Mouse (Mus musculus) hindbrain, postnatal 0 days (tissue): ENCODE data around the gene Ppm1f. TPM values are rescaled to one million over a fixed set of nuclear protein-coding genes. Genes with fewer than 3 reads are reported as not detected.

Source experiments
- ATAC-seq: fragments of 200-750 bp; cut with Nextera tagmentation; 2 replicates; pipeline ENCODE4 v1.8.0; 2017; ENCODE audit warnings: mild to moderate bottlenecking, moderate TSS enrichment, moderate library complexity
- DNase-seq: peaks from one replicate; pipeline ENCODE4 v3.0.0-alpha.2; 2015; ENCODE audit warnings: low spot score
- H3K27ac ChIP-seq: fragments of 300-500 bp; sonication (generic); 2 replicates; pipeline ENCODE4 v1.5.1; 2014; ENCODE audit warnings: mild to moderate bottlenecking
- H3K27me3 ChIP-seq: fragments of 300-500 bp; sonication (generic); 2 replicates; pipeline ENCODE4 v1.6.1; 2014; ENCODE audit warnings: low read length, mixed read lengths; ENCODE audit not compliant: insufficient read depth
- H3K36me3 ChIP-seq: fragments of 300-500 bp; sonication (generic); 2 replicates; pipeline ENCODE4 v1.6.1; 2014; ENCODE audit warnings: low read length, mixed read lengths; ENCODE audit not compliant: insufficient read depth
- H3K4me1 ChIP-seq: fragments of 300-500 bp; sonication (generic); 2 replicates; pipeline ENCODE4 v1.6.1; 2014; ENCODE audit warnings: antibody characterized with exemption, low read length, mixed read lengths; ENCODE audit not compliant: insufficient read depth
- H3K4me2 ChIP-seq: fragments of 300-500 bp; sonication (generic); 2 replicates; pipeline ENCODE4 v1.6.1; 2014; ENCODE audit warnings: low read depth, mild to moderate bottlenecking, low read length, moderate library complexity, mixed read lengths
- H3K4me3 ChIP-seq: fragments of 300-500 bp; sonication (generic); 2 replicates; pipeline ENCODE4 v1.5.1; 2014; ENCODE audit warnings: low read length
- H3K9ac ChIP-seq: fragments of 300-500 bp; sonication (generic); replicated peaks from 2 replicates; pipeline ENCODE4 v1.6.1; 2014; ENCODE audit warnings: mild to moderate bottlenecking, low read length, moderate library complexity, mixed read lengths
- H3K9me3 ChIP-seq: fragments of 300-500 bp; sonication (generic); 2 replicates; pipeline ENCODE4 v1.6.1; 2016; ENCODE audit warnings: low read length, mixed read lengths
- CTCF ChIP-seq: IDR thresholded peaks from 2 replicates; pipeline ENCODE4 v1.5.1; 2016; ENCODE audit warnings: antibody characterized with exemption, control low read depth, low read depth
- polyA plus RNA-seq: library from polyadenylated mRNA; unstranded; fragments of >200 nt; fragmentation: Nextera tagmentation; extraction: Ambion mirVana; gene quantifications from 2 replicates; pipeline ENCODE4 v1.2.1, GENCODE M21; 2015
- total RNA-seq: library from RNA; depleted of rRNA; stranded (reverse); fragments of >200 nt; gene quantifications from 2 replicates; pipeline ENCODE4 v1.2.3, GENCODE M21; 2014; rRNA removed

The Ppm1f gene
- total and polyA plus RNA-seq, 2 experiments from 2014 or later: 12.6 to 37.9 TPM

DNA sequence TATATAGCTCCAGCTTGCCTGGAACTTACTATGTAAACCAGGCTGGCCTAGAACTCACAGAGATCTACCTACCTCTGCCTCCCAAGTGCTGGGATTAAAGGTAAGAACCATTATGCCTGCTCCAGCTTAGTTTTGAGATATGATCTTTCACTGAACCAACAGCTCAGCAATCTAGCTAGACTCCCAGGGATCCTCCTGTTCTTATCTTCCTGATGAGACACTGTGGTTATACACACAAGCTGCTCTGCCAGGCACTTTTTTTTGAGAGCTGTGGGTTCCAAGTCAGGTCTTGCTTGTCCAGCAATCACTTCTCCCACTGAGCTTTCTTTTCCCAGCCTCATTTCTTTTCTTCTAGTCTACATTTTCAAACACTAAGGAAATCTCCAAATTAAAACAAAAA lies 70.0 kb downstream of the Ppm1f start:
- TF ChIP-seq CTCF: no peak
- H3K27me3 ChIP-seq: no peaks in the 10 kb centered on the region
- H3K4me2 ChIP-seq: no peak overlapping the region
- DNase-seq: no peak
- H3K4me1 ChIP-seq: no peaks in the 10 kb centered on the region
- ATAC-seq: no peak
- H3K9me3 ChIP-seq: no peaks in the 10 kb centered on the region
- H3K9ac ChIP-seq: no peak overlapping the region
- H3K36me3 ChIP-seq: no peaks in the 10 kb centered on the region
- no peak overlapping the region for H3K27ac ChIP-seq
- H3K4me3 ChIP-seq: no peak overlapping the region

Other genes with a start within 250 kb of the Ppm1f start
- gene Olfr19, start 220.1 kb upstream of the Ppm1f start, total RNA-seq: not detected in 2 replicates
- not detected in 2 replicates for gene Olfr19, start 220.1 kb upstream of the Ppm1f start, polyA plus RNA-seq
- gene Spag6l, start 67.0 kb upstream of the Ppm1f start, total RNA-seq: 19.0 and 20.7 TPM in 2 replicates
- 17.4 and 18.6 TPM in 2 replicates for gene Spag6l, start 67.0 kb upstream of the Ppm1f start, polyA plus RNA-seq
- not detected in 2 replicates for gene Igll1, start 32.5 kb upstream of the Ppm1f start, total RNA-seq
- gene Igll1, start 32.5 kb upstream of the Ppm1f start, polyA plus RNA-seq: not detected in 2 replicates
- gene Top3b, start 25.7 kb upstream of the Ppm1f start, total RNA-seq: 68.4 and 99.6 TPM in 2 replicates
- gene Top3b, start 25.7 kb upstream of the Ppm1f start, polyA plus RNA-seq: 70.0 and 73.8 TPM in 2 replicates
- not detected in 2 replicates for gene Vpreb1, start 25.6 kb upstream of the Ppm1f start, total RNA-seq
- 0.33 and 0.58 TPM in 2 replicates for gene Vpreb1, start 25.6 kb upstream of the Ppm1f start, polyA plus RNA-seq
- 202 and 204 TPM in 2 replicates for gene Mapk1, start 86.9 kb downstream of the Ppm1f start, total RNA-seq
- gene Mapk1, start 86.9 kb downstream of the Ppm1f start, polyA plus RNA-seq: 156 and 178 TPM in 2 replicates
- 39.8 and 41.9 TPM in 2 replicates for gene Ypel1, start 173.2 kb downstream of the Ppm1f start, total RNA-seq
- gene Ypel1, start 173.2 kb downstream of the Ppm1f start, polyA plus RNA-seq: 66.3 and 66.8 TPM in 2 replicates
- 93.7 and 98.4 TPM in 2 replicates for gene Ppil2, start 214.8 kb downstream of the Ppm1f start, total RNA-seq
- gene Ppil2, start 214.8 kb downstream of the Ppm1f start, polyA plus RNA-seq: 102 and 106 TPM in 2 replicates
- 4.2 and 6.8 TPM in 2 replicates for gene 2610318N02Rik, start 228.7 kb downstream of the Ppm1f start, total RNA-seq
- 8.2 and 9.5 TPM in 2 replicates for gene 2610318N02Rik, start 228.7 kb downstream of the Ppm1f start, polyA plus RNA-seq
- gene Sdf2l1, start 235.9 kb downstream of the Ppm1f start, total RNA-seq: 15.3 and 20.9 TPM in 2 replicates
- 18.4 and 19.7 TPM in 2 replicates for gene Sdf2l1, start 235.9 kb downstream of the Ppm1f start, polyA plus RNA-seq
- gene Ydjc, start 248.2 kb downstream of the Ppm1f start, total RNA-seq: 72.4 and 78.5 TPM in 2 replicates
- 41.3 and 43.9 TPM in 2 replicates for gene Ydjc, start 248.2 kb downstream of the Ppm1f start, polyA plus RNA-seq